Mouse (Mus musculus) G1E (cell line): ENCODE data around the gene Rpl9-ps6.

Experiments used
- CTCF ChIP-seq: IDR thresholded peaks from 2 replicates; pipeline ENCODE4 v1.5.1; 2012; ENCODE audit warnings: low read depth, low read length, inconsistent platforms, mixed read lengths
- GATA1 ChIP-seq: IDR thresholded peaks from 2 replicates; pipeline ENCODE4 v1.6.1; 2012; ENCODE audit warnings: borderline replicate concordance, low read length, inconsistent platforms, mixed read lengths
- POLR2AphosphoS5 ChIP-seq: IDR thresholded peaks from 2 replicates; pipeline ENCODE4 v1.6.1; 2012; ENCODE audit warnings: low read depth, low read length, inconsistent platforms; ENCODE audit not compliant: insufficient replicate concordance
- TAL1 ChIP-seq: conservative IDR thresholded peaks from 2 replicates; pipeline ENCODE4 v1.6.1; 2012; ENCODE audit warnings: low read depth, low read length, inconsistent platforms, mixed read lengths

DNA sequence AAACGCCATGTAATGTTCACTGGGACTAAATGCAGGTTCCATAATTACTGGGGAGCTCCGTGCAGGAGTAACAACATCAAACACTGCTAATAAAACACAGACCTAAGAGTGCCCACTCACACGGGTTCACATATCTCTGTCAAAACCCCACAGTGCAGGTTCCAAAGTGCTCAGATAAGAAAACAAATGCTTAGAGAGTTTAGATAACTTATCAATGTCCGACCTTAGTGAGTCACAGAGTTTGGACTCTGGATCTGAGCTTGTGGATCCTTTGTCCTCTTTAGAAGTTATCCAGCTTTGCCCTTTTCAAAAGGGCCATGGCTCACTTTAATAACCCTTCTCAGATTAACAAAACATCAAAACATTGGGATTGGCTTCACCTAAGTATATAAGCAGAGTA, 15.1 kb upstream of the Rpl9-ps6 start:
- TF ChIP-seq TAL1 (no peak), CTCF (no peak), GATA1 (no peak), POLR2AphosphoS5 (no peak)
